ENCODE assay signal across 8 mouse cellular contexts in the genomic region with DNA sequence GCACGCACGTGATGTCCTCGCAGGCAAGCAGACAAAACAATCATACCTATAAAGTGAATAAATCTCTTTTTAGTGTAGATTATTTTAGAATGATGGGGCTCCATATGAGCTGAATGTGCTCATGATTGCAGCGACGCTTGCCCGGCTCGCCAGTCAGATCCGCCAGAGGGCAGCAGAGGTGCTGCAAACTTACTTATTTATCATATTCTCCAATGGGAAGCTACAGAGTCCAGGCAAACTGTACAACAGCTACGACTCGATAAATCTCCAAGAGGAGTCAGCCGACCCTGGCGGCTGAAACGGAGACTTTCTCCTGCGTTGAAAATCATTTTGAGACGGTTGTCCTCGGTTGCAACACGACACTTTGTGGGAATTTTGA. TPM values are rescaled to one million over a fixed set of nuclear protein-coding genes. Genes with fewer than 3 reads are reported as not detected.
DNase-seq lines count a peak whose midpoint lies in the region; ATAC-seq lines count a peak whose summit lies in the region.

No protein-coding gene starts in this region.

- H3K4me1 ChIP-seq in hindbrain, embryonic 15.5 days (replicated peaks): peaks cover 20% of the 10 kb centered on the region

- peak; percentile 27; the same call in 1 of the 2 replicates for ATAC-seq in hindbrain, embryonic 15.5 days (ENCODE audit: low FRiP score, low read depth)

- H3K4me2 ChIP-seq in hindbrain, embryonic 15.5 days: peak overlapping the region; percentile 66

- peak overlapping the region; percentile 62 for H3K27ac ChIP-seq in hindbrain, embryonic 15.5 days (replicated peaks)

- DNase-seq in R1 (ENCODE audit: low read depth, low spot score): peak; percentile 89
- DNase-seq in cerebellum, postnatal 25 days: peak; percentile 86 to 89
- DNase-seq in frontal cortex, postnatal 36 days (ENCODE audit: low spot score in 2 of 2): peak; percentile 86 to 94
- DNase-seq in left cerebral cortex, adult 11 months (ENCODE audit: low spot score): peak; percentile 86
- peak; percentile 87 to 92 for DNase-seq in lung, postnatal 4 days
- DNase-seq in retina, postnatal 7 days (ENCODE audit: low read depth, low spot score): peak; percentile 64
- peak; percentile 65 for DNase-seq in urinary bladder, adult 2 months (ENCODE audit: low spot score)

- H3K9ac ChIP-seq in hindbrain, embryonic 15.5 days: peak overlapping the region; percentile 9; the same call in 1 of the 2 replicates

- H3K27me3 ChIP-seq in hindbrain, embryonic 15.5 days: no peaks in the 10 kb centered on the region

- no peaks in the 10 kb centered on the region for H3K9me3 ChIP-seq in hindbrain, embryonic 15.5 days

- H3K36me3 ChIP-seq in hindbrain, embryonic 15.5 days: no peaks in the 10 kb centered on the region

- H3K4me3 ChIP-seq in hindbrain, embryonic 15.5 days: peak overlapping the region; percentile 71

- 2% methylated on average over 17 of the region's 17 CpGs for WGBS in hindbrain, embryonic 15.5 days

RNA-seq across cellular contexts. Expression of gene Cenpc1, which starts 1.2 kb away (rescaled TPM):
- polyA plus RNA-seq in hindbrain, embryonic 15.5 days (2015; fragmentation: Nextera tagmentation; extraction: Ambion mirVana): 31.5 and 33.0 TPM in 2 replicates
- polyA plus RNA-seq in urinary bladder, adult 2 months (2012; rRNA removed): 9.1 and 9.5 TPM in 2 replicates

RNA-seq across cellular contexts. Expression of gene Stap1, which starts 5.0 kb away (rescaled TPM):
- polyA plus RNA-seq in hindbrain, embryonic 15.5 days (2015; fragmentation: Nextera tagmentation; extraction: Ambion mirVana): 0.31 and 0.57 TPM in 2 replicates
- 1.4 and 1.7 TPM in 2 replicates for polyA plus RNA-seq in urinary bladder, adult 2 months (2012; rRNA removed)

Comparison
In these comparisons a context has a peak if more than half of its experiments do, and no peak if none do; other contexts are left out.
1. Peak in every context shown above with its lines: DNase-seq, ATAC-seq, H3K4me3 ChIP-seq and H3K27ac ChIP-seq.